Mouse (Mus musculus) hindbrain, embryonic 14.5 days (tissue): Measurements from ENCODE around the gene Zfp423. TPM values are rescaled to one million over a fixed set of nuclear protein-coding genes. Genes with fewer than 3 reads are reported as not detected.

Source experiments
- ATAC-seq: fragments of 200-750 bp; cut with Nextera tagmentation; 2 replicates; pipeline ENCODE4 v1.8.0; 2017; ENCODE audit warnings: moderate number of reproducible peaks, mild to moderate bottlenecking, moderate TSS enrichment, moderate library complexity; ENCODE audit not compliant: low FRiP score
- DNase-seq: peaks from one replicate; pipeline ENCODE4 v3.0.0-alpha.2; 2015; ENCODE audit warnings: low spot score
- H3K27ac ChIP-seq: fragments of 300-500 bp; sonication (generic); 2 replicates; pipeline ENCODE4 v1.5.1; 2014; ENCODE audit warnings: mild to moderate bottlenecking, moderate library complexity
- H3K27me3 ChIP-seq: fragments of 300-500 bp; sonication (generic); 2 replicates; pipeline ENCODE4 v1.6.1; 2014; ENCODE audit warnings: mild to moderate bottlenecking, low read length, mixed read lengths; ENCODE audit not compliant: control insufficient read depth, insufficient read depth
- H3K36me3 ChIP-seq: fragments of 300-500 bp; sonication (generic); replicated peaks from 2 replicates; pipeline ENCODE4 v1.6.1; 2014; ENCODE audit not compliant: control insufficient read depth, insufficient read depth
- H3K4me1 ChIP-seq: fragments of 300-500 bp; sonication (generic); replicated peaks from 2 replicates; pipeline ENCODE4 v1.6.1; 2014; ENCODE audit warnings: antibody characterized with exemption, low read length, mixed read lengths; ENCODE audit not compliant: control insufficient read depth, insufficient read depth
- H3K4me2 ChIP-seq: fragments of 300-500 bp; sonication (generic); replicated peaks from 2 replicates; pipeline ENCODE4 v1.6.1; 2014; ENCODE audit warnings: mild to moderate bottlenecking, moderate library complexity
- H3K4me3 ChIP-seq: fragments of 300-500 bp; sonication (generic); replicated peaks from 2 replicates; pipeline ENCODE4 v1.5.1; 2014; ENCODE audit warnings: mild to moderate bottlenecking, low read length
- H3K9ac ChIP-seq: fragments of 300-500 bp; sonication (generic); 2 replicates; pipeline ENCODE4 v1.6.1; 2014
- H3K9me3 ChIP-seq: fragments of 300-500 bp; sonication (generic); 2 replicates; pipeline ENCODE4 v1.6.1; 2016; ENCODE audit warnings: low read length; ENCODE audit not compliant: control insufficient read depth
- WGBS: fragments of 180-500 bp; shearing (Covaris S2); extraction: QIAGEN DNeasy Blood & Tissue Kit; methylation state at CpG from one replicate; pipeline ENCODE4 v1.1.7; 2014; 5-methylcytosine and 5-hydroxymethylcytosine counted together
- polyA plus RNA-seq: library from polyadenylated mRNA; unstranded; fragments of >200 nt; fragmentation: Nextera tagmentation; extraction: Ambion mirVana; gene quantifications from 2 replicates; pipeline ENCODE4 v1.2.1, GENCODE M21; 2014

Zfp423 gene
- polyA plus RNA-seq, 1 experiment from 2014 or later = 42.3 TPM

DNA sequence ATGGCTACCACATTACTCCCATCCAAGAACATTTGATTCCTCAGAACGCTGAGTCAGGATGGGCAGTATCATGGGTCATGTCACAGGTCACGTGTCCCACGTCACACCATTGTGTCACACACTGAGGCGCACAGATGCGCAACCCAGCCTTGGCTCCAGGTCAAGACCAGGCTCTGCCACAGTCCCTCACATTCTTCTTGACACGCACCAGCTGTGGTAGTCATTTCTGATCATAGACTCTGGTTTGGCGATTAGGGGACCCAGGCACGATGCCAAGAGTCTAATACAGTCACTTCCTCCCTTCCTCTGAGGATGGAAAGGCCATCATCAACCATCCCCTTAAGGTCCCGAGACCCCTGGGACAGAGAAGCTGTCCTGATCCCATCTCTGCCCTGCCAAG, 43.6 kb downstream of the Zfp423 start:
- no peak for DNase-seq
- Histone ChIP-seq H3K4me2 (no peak overlapping the region), H3K9me3 (no peaks in the 10 kb centered on the region), H3K36me3 (no peaks in the 10 kb centered on the region), H3K27me3 (no peaks in the 10 kb centered on the region), H3K9ac (no peak overlapping the region), H3K27ac (no peak overlapping the region), H3K4me3 (no peak overlapping the region), H3K4me1 (peaks cover 21% of the 10 kb centered on the region)
- no peak for ATAC-seq
- 77% methylated on average over 9 of the region's 9 CpGs for WGBS

DNA sequence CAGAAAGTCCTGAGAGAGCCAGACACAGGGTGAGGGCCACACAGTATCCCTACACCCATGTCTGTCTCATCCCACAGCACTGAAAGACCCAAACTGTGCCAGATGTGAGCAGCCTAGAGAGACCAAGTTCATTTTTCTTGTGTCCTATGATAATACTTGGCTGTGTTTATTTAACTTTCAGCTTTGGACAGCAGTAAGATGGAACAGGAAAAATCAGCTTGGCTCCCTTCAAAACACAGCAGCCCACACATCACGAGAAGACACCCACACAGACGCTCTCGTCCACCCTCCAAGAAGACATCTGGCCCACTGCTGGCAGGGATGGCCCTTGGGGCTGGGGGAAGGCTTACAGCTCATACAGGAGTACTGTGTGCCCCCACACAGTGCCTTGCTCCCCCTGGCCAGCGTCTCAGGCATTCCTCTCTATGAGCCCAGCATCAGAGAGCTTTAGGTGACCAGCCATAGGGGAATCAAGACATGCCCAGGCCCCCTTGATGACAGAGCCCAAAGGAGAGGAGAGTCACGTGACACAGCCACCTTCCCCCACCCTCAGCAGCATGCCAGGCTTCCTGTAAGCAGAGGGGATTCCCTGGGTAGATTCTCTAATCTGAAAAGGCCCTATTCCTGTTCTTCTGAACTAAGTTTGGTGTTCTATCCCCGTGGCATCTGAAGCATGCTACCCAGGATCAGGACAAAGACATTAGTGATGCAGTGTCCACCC, 45.0 kb downstream of the Zfp423 start:
- Histone ChIP-seq H3K4me2 (no peak overlapping the region), H3K4me1 (peaks cover 27% of the 10 kb centered on the region), H3K27ac (no peak overlapping the region), H3K4me3 (no peak overlapping the region), H3K9me3 (no peaks in the 10 kb centered on the region), H3K36me3 (no peaks in the 10 kb centered on the region), H3K9ac (no peak overlapping the region), H3K27me3 (no peaks in the 10 kb centered on the region)
- 67% methylated on average over 6 of the region's 6 CpGs for WGBS
- DNase-seq (no peak), ATAC-seq (no peak)

DNA sequence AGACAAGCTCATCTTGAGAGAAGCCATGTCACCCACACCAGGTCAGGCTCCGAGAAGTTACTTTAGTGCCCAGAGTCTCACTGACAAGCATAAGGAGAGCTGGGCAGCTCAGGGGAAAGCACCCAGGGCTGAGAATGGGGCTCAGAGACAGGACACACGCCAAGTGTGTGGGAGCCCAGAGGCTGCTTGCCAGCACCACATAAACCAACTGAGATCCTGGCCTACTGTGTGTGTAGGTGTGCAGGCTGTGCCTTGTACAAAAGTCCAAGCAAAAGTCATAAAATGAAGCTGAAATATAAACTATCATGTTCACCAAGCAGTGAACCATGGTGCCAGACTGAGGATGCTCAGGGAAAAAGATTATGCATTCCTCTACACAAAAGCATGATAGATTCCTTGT, 50.5 kb downstream of the Zfp423 start:
- H3K4me1 ChIP-seq = peaks cover 10% of the 10 kb centered on the region; the same call in 1 of the 2 replicates
- 89% methylated on average over 2 of the region's 2 CpGs for WGBS
- no peak overlapping the region for H3K4me3 ChIP-seq
- no peak overlapping the region for H3K27ac ChIP-seq
- no peaks in the 10 kb centered on the region for H3K9me3 ChIP-seq
- DNase-seq (no peak), ATAC-seq (no peak)
- H3K9ac ChIP-seq = no peak overlapping the region
- no peaks in the 10 kb centered on the region for H3K27me3 ChIP-seq
- H3K4me2 ChIP-seq = no peak overlapping the region
- H3K36me3 ChIP-seq = 0 out of 2 replicates have a peak, but pooled peaks cover 2% of the 10 kb centered on the region

DNA sequence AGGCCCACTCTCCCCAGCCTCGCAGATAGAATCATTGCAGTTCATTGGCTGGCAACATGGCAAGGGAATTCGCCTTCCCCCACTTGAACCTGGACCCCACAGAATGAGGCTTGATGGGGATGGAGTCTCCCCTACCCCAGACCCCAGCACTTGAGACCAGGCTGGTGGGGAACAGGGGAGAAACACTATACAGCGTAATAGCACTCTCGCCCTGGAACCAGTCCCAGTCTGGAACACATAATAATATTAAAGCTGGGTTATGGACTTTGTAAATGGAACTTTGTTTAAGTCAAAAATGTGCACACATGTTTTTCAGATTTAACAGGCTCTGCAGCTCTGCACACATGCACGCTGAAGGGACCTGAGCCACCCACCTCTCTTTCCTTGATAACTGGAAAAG, 54.0 kb downstream of the Zfp423 start:
- Histone ChIP-seq H3K27ac (no peak overlapping the region), H3K27me3 (no peaks in the 10 kb centered on the region), H3K9ac (no peak overlapping the region), H3K4me2 (no peak overlapping the region), H3K4me1 (peaks cover 4% of the 10 kb centered on the region; the same call in 1 of the 2 replicates), H3K4me3 (no peak overlapping the region), H3K9me3 (no peaks in the 10 kb centered on the region), H3K36me3 (0 out of 2 replicates have a peak, but pooled peaks cover 6% of the 10 kb centered on the region)
- no peak for DNase-seq
- WGBS = 85% methylated on average over 5 of the region's 5 CpGs
- ATAC-seq = no peak

DNA sequence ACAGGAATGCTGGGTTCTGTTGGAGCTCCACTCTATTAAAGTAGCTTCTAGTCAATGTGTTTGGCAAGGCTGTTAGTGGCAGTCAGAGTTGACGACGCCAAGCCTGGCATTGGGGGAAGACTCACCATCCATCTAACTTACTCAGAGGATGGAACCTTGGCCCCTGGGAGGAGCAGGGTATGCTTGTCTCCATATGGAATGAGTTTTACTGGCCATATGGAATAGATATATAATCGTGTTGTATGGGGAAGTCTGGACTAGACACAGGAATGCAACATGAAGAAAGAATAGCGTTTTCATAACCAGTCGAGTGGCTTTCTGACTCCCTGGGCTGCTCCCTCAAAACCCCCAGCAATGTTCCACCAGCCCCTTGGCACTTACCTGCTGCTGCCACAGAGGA, 55.3 kb downstream of the Zfp423 start:
- ATAC-seq (no peak), DNase-seq (no peak)
- Histone ChIP-seq H3K4me1 (no peaks in the 10 kb centered on the region; the same call in 1 of the 2 replicates), H3K9me3 (no peaks in the 10 kb centered on the region), H3K27ac (no peak overlapping the region), H3K4me2 (no peak overlapping the region), H3K4me3 (no peak overlapping the region), H3K9ac (no peak overlapping the region), H3K27me3 (no peaks in the 10 kb centered on the region), H3K36me3 (0 out of 2 replicates have a peak, but pooled peaks cover 6% of the 10 kb centered on the region)
- 86% methylated on average over 5 of the region's 5 CpGs for WGBS

DNA sequence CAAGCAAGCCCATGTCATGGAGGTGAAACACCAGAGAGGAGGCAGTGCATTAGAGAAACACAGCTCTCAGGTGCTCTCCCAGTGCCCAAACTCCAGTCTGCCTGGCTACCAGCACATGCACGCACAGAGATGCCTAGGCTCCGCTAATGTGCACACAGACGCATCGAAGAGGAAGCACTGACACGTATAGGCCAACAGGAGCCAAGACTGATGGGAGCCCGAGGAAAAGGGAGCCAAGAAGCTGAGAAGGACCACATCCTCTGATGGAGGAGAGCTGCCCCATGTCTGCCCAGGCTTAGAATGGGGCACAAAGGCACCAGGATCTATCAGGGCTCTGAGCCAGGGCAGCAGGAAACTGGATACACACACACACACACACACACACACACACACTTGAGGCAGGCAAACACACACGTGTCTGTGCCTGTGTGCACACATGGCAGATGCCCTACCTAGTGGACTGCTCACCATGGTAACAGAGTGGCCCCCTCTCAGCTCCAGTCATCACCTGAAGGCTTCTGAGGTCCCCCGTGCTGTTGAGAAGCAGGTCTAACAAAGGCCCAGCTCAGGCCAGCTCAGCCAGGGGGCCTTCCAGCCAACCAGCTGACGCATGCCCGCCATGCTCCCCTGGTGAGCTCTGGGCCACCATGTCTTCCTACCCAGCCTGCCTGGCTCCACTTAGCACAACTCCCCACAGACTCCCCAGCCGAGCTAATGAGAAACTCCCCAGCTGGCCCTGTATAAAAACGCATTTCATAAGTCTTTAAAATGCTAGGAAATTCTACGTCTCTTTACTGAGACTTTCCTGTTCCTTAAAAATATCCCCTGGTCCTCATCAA, 64.0 kb downstream of the Zfp423 start:
- Histone ChIP-seq H3K9ac (no peak overlapping the region), H3K9me3 (no peaks in the 10 kb centered on the region), H3K27me3 (no peaks in the 10 kb centered on the region), H3K27ac (peak overlapping the region; percentile 38; the same call in 1 of the 2 replicates), H3K36me3 (no peaks in the 10 kb centered on the region), H3K4me3 (no peak overlapping the region), H3K4me2 (no peak overlapping the region), H3K4me1 (peaks cover 48% of the 10 kb centered on the region)
- ATAC-seq (peak; percentile 25; the same call in 1 of the 2 replicates), DNase-seq (no peak)
- WGBS = 36% methylated on average over 13 of the region's 13 CpGs

DNA sequence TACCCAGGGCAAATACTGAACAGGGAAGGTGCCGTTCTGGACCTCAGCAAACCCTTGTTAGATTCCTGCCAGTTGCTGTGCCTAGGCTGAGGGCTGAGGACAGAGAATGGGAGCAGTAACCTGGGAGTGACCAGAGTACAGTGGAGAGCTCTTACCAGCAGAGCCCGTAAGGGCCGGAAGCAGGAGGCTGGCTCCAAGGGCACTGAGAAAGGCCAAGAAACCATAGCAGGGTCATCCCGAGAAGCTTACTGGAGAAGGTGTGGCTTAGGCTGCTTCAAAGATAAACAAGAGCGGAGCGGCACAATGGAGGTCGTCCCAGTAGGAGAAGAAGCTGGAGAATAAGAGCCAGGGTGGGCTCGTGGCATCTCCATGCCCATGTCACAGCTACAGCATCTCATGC, 65.1 kb downstream of the Zfp423 start:
- no peak for DNase-seq
- no peak for ATAC-seq
- H3K4me3 ChIP-seq = no peak overlapping the region
- H3K4me1 ChIP-seq = peaks cover 53% of the 10 kb centered on the region
- no peak overlapping the region for H3K27ac ChIP-seq
- H3K9ac ChIP-seq = no peak overlapping the region
- no peaks in the 10 kb centered on the region for H3K36me3 ChIP-seq
- 61% methylated on average over 8 of the region's 8 CpGs for WGBS
- H3K9me3 ChIP-seq = no peaks in the 10 kb centered on the region
- no peaks in the 10 kb centered on the region for H3K27me3 ChIP-seq
- H3K4me2 ChIP-seq = no peak overlapping the region

DNA sequence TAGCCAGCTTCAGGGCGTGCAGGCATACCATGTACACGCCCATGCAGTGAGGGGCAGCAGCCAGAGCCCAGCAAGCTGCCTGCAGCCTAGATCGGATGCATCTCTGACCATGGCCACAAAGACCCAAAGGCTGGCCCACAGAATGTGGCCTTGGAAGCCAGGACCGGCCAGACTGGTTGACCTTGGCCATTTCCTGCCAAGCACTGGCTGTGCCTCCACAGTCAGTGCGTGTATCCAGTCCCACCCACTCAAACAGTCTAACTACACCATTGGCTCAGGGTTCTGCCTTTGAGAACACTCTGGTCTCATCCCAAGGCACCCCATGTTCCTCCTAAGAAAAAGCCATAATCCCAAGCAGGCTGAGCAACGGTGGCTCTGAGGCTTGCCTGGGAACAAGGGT, 65.8 kb downstream of the Zfp423 start:
- Histone ChIP-seq H3K36me3 (no peaks in the 10 kb centered on the region), H3K27ac (peak overlapping the region; percentile 63), H3K4me3 (no peak overlapping the region), H3K4me1 (peaks cover 57% of the 10 kb centered on the region), H3K27me3 (no peaks in the 10 kb centered on the region), H3K9ac (no peak overlapping the region), H3K4me2 (no peak overlapping the region), H3K9me3 (no peaks in the 10 kb centered on the region)
- ATAC-seq (no peak), DNase-seq (no peak)
- WGBS = 73% methylated on average over 6 of the region's 6 CpGs

DNA sequence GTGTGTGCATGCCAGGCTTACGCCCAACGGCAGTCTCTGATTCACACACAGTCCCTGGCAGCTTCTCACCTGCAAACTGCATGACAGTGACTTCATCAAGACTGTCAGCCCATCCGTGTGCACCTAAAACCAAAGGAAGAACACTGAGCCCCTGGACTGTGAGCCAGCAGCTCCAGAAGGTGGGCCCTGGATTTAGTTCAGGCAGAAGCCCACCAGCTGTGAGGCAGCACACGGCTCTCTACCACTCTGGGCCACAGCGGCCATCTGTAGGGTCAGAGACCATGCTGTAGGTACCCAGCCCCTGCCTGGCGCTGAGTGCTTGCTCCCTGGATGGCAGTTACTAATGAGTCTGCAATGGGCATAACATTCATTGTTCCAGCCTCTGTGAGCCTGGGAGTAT, 66.5 kb downstream of the Zfp423 start:
- Histone ChIP-seq H3K9ac (peak overlapping the region; percentile 17; the same call in 1 of the 2 replicates), H3K36me3 (no peaks in the 10 kb centered on the region), H3K27ac (peak overlapping the region; percentile 63), H3K4me2 (no peak overlapping the region), H3K9me3 (no peaks in the 10 kb centered on the region), H3K27me3 (no peaks in the 10 kb centered on the region), H3K4me1 (peaks cover 63% of the 10 kb centered on the region), H3K4me3 (no peak overlapping the region)
- DNase-seq = no peak
- ATAC-seq = no peak
- WGBS = 66% methylated on average over 6 of the region's 6 CpGs
